Mouse (Mus musculus): ENCODE data around the gene Ocel1. TPM values are rescaled to one million over a fixed set of nuclear protein-coding genes. Genes with fewer than 3 reads are reported as not detected.

Ocel1 gene
- total RNA-seq, 2 experiments from 2014 or later, result 6.0 to 8.4 TPM

DNA sequence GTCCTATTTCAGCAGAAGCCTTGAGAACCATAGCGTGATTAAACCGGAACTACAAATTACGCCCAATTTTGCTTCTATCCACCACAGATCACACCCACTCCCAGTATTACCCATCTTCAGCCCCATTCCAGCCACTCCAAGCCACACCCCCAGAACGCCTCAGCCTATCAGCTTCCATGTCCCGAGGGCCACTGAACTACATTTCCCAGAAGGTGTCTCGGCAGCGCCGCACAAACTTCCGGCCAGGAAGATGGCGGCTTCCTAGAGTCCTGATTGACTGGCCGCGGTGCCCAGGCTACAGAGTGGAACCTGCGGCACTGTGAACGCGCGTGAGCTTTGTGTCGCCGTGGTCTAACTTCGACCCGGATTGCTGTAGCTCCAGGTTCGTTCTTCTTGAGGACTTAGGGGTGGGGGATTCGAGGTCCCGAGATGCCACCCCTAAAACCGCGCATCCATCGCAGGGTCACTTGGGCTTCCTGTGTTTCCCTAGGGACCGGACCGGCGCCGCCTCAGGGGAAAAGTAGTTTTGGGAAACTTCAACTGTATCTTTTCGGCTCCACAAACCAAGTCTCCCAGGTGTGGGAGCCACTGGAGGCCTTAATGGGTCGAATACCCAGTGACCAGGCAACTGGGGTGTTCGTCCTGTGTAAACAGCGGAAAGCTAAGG is 25.7 kb downstream of the Ocel1 start, which contains the start of gene Babam1:
Babam1 (plus strand) TSS at position 223 of the 667 bp plus-strand sequence.
- intact Hi-C loops (cut with DNase I), result no loop called here
- peak within 1 kb of the TSS; percentile 85 for H3K27ac ChIP-seq
- peak; percentile 94 for DNase-seq
- no peak for TF ChIP-seq CTCF (IDR thresholded peaks at IDR 0.05)
- peak within 1 kb of the TSS; percentile 83 for H3K4me3 ChIP-seq

DNA sequence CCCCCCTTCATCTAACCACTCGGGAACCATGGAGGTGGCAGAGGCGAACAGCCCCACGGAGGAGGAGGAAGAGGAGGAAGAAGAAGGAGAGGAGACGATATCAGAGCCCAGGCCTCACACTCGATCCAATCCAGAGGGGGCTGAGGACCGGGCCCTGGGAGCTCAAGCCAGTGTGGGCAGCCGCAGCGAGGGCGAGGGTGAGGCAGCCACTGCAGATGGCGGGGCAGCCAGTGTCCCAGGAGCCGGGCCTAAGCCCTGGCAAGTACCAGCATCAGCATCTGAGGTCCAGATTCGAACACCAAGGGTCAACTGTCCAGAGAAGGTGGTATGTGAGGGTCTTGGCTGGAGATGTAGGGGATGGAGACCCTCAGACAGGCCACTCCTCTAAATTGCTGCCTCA is 26.6 kb downstream of the Ocel1 start:
- intact Hi-C loops (cut with DNase I), result no loop called here
- DNase-seq, result no peak
- TF ChIP-seq CTCF (IDR thresholded peaks at IDR 0.05), result no peak
- peak overlapping the region; percentile 83 for H3K4me3 ChIP-seq
- H3K27ac ChIP-seq, result no peak overlapping the region

DNA sequence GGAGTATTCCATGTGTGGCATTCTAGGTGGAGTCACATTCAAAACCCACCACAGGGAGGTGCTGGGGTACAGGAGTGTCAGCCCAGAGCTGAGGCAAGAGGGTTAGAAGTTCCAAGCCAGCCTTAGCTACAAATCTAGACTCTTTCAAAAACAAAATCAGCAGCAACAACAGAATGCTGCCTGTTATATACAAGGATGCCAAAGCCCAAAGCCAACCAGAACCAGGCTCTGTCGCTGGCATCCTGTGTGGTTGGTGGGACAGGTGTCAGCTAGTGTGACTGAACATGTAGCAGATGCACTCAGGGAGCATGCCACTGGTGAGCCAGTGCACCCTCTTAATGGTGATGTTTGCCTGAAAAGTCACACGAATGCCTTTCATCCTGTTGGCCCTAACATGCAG is 29.7 kb downstream of the Ocel1 start:
- intact Hi-C loops (cut with DNase I), result no loop called here
- no peak for TF ChIP-seq CTCF (IDR thresholded peaks at IDR 0.05)
- DNase-seq, result no peak
- no peak overlapping the region for H3K4me3 ChIP-seq
- H3K27ac ChIP-seq, result no peak overlapping the region

DNA sequence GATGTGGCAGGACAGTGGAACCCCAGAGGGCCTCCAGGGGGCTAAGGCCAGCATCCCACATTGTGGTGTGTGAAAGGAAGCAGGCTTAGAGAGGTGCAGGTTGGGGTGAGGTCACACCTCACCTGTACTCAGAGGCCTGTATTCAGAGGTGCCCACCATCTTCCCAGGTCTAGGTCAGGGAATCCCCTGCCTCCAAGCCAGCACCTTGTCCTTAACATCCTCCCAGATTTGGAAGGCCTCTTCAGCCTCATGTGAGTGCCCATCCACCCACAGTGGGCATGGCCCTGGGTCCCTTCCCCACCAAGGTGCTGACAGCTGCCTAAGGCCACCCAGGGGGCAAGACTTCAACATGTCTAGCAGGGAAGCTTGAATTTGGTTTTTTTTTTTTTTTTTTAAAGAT is 30.4 kb downstream of the Ocel1 start:
- intact Hi-C loops (cut with DNase I), result no loop called here
- Histone ChIP-seq H3K4me3 (no peak overlapping the region), H3K27ac (no peak overlapping the region)
- no peak for DNase-seq
- no peak for TF ChIP-seq CTCF (IDR thresholded peaks at IDR 0.05)

DNA sequence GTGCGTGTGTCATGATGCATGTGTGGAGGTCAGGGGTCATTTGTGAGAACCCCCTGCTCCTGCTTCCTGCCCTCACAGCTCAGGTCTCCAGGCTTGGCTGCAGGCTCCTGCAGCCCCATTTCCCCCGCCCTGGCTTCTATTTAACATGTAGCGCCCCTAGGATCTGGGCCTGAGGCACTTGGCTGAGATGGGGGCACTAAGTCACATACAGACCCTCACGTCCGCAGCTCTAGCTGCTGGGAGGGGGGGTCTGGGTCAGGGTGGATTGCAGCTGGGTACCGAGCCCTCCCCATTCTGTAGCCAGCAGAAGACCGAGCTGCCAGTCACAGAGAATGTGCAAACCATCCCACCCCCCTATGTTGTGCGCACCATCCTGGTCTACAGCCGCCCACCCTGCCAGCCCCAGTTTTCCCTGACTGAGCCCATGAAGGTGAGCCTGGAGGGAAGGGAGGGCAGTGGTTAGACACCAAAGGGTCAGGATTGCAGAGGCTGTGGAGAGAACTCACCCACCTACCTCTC is 31.4 kb downstream of the Ocel1 start:
- no peak for DNase-seq
- Histone ChIP-seq H3K4me3 (no peak overlapping the region), H3K27ac (no peak overlapping the region)
- intact Hi-C loops (cut with DNase I), result no loop called here
- no peak for TF ChIP-seq CTCF (IDR thresholded peaks at IDR 0.05)

DNA sequence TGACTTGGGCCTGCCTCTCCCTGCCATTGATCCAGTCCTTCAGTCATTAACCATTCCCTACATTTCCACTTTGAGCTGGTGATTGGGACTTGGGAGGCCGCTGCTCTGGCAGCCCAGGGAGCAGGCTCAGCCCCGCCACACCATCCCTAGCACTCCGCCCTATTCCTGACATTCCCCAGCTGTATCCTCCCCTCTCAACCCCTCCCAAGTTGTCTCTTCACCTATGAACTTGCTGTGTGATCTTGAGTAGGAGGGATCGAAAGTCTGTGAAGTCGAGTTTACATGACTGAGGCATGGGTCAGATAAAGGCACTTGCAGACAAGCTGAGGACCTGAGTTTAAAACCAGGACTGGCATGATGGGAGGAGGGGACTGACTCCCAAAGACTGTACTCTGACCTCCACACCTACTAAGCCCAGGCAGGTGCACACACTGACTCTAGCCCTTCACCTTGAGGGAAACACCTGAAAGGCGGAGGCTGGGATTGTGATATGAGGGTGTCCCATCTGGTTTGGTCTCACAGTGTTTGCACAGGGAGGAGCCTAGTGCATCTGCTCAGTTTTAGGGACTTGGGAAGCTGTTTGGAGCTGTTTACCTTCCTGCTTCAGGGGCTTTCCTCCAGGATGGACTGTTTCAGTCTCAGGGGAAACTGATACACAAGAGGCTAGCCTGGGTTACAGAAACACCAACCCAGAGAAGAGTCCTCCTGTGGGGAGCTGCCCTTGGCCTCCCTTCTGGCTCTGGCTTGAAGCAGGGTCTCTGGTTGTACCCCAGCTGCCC is 32.2 kb downstream of the Ocel1 start:
- no peak for DNase-seq
- H3K4me3 ChIP-seq, result no peak overlapping the region
- intact Hi-C loops (cut with DNase I), result no loop called here

DNA sequence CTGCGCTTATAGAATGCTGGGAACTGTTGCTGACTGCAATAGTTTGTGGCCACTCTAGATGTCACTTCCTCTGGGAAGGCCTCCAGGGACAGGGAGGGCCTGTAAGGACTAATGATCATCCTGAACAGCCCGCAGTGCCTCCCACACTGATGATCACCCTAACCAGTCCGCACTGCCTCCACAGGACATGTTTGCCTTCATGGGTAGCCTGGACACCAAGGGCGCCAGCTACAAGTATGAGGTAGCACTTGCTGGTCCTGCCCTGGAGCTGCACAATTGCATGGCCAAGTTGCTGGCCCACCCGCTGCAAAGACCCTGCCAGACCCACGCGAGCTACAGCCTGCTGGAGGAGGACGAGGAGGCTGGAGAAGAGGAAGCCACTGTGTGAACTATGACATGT is 32.9 kb downstream of the Ocel1 start:
- no peak for TF ChIP-seq CTCF (IDR thresholded peaks at IDR 0.05)
- Histone ChIP-seq H3K4me3 (no peak overlapping the region), H3K27ac (no peak overlapping the region)
- intact Hi-C loops (cut with DNase I), result no loop called here
- no peak for DNase-seq

More for the DNA sequence above, 32.2 kb downstream of the Ocel1 start:
- TF ChIP-seq CTCF (IDR thresholded peaks at IDR 0.05), result no peak
- no peak overlapping the region for H3K27ac ChIP-seq

DNA sequence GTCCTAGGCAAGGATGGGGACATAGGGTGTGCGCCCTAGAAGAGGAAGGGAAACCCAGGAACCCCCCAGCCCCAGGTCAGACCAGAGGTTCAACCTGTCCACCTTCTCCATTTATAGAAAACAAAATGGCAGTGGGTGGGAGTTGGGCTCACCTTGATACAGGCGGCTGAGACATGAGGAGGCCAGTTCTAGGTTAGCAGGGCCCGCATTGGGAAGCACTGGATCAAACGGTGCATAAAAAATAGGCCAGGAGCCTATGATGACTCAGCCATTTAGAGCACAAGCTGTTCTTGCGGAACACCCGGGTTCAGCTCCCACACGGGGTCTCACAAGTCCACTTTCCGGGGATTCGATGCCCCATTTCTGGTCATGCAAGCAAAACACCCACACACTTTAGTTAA is 33.9 kb downstream of the Ocel1 start:
- DNase-seq, result no peak
- no peak for TF ChIP-seq CTCF (IDR thresholded peaks at IDR 0.05)
- intact Hi-C loops (cut with DNase I), result loop anchor here (5.0 kb wide), 1 partner anchor 33 kb away; the partner anchor contains the start of gene Ocel1
- Histone ChIP-seq H3K27ac (no peak overlapping the region), H3K4me3 (no peak overlapping the region)

DNA sequence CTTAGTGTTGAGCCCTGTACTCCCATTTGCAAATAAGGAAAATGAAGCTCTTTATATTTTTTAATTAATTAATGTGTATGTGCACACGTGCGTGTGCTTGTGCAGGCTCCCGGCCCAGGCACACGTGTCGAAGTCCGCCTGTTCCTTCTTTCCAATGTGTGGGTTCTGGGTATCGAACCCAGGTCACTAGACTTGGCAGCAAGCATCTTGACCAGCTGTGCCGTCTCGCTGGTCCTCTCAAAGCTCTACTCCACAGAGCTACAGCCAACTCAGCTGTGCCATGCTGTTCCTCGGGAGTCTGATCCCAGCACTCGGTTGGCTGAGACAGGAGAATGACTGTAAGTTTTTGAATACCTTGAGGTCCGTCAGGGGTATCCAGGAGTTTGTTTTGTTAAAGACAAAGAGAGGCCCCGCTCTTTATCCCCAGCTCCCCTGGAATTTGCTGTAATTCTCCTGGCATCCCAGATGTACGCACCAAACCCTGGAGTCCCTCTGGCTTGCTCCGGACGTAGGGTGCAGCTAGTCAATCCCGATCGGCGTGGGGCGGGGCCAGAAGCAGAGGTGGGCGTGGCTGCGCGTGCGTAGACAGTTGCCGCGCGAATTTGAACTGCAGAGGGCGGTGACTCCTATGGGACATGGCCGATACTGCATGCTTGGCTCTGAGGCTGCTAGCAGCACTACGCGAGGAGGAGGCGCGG is 34.5 kb downstream of the Ocel1 start, which contains the start of gene Ankle1:
Ankle1 (plus strand) TSS at position 610 of the 698 bp plus-strand sequence.
- DNase-seq, result peak; percentile 94
- intact Hi-C loops (cut with DNase I), result loop anchor here (2.0 to 5.0 kb wide), 2 partner anchors 33 to 65 kb away; partner anchors contain the start of gene Ocel1

DNA sequence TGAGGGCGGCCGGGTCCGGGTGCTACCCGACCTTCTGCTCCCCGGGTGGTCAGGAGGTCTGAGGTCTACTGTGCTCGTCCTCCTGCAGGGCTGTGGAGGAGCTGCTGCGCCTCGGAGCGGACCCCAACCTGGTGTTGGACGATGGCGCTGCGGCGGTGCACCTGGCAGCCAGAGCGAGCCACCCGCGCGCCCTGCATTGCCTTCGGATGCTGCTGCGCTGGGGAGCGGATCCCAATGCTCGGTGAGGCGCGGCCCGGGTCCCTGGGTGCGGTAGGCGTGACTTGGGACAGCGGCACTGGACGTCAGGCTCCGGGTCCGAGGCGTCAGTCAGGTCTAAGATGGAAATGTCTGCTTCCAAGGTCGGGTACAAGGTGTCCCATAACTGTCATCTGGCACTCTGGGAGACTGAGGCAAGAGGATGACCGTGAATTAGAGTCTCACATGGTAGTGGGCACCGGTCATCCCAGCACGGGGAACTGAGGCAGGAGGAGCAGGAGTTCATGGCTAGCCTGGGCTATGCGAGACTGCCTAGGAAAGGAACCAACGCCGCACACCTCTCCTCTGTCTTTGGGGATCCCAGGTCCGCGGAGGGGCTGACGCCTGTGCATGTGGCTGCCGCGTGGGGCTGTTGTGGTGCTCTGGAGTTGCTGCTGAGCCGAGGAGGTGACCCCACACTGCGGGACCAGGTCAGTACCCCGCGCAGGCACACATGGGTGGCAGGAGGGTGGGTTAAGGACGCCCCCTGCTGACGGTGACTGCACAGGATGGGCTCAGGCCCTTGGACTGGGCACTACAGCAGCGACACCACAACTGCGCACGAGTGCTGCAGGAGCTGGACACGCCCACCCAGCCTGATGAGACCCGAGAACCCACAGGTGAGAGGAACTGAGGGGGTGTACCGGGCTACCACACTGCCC is 35.3 kb downstream of the Ocel1 start:
- intact Hi-C loops (cut with DNase I), result loop anchor here (2.0 to 5.0 kb wide), 2 partner anchors 34 to 66 kb away; partner anchors contain the start of gene Ocel1
- H3K27ac ChIP-seq, result no peak overlapping the region
- H3K4me3 ChIP-seq, result peak overlapping the region; percentile 70
- peak; percentile 75 for TF ChIP-seq CTCF (IDR thresholded peaks at IDR 0.05)
- DNase-seq, result peak; percentile 77

More for the DNA sequence above, 34.5 kb downstream of the Ocel1 start, which contains the start of gene Ankle1:
- H3K4me3 ChIP-seq, result peak within 1 kb of the TSS; percentile 70
- peak; percentile 70 for TF ChIP-seq CTCF (IDR thresholded peaks at IDR 0.05)
- peak within 1 kb of the TSS; percentile 62 for H3K27ac ChIP-seq

DNA sequence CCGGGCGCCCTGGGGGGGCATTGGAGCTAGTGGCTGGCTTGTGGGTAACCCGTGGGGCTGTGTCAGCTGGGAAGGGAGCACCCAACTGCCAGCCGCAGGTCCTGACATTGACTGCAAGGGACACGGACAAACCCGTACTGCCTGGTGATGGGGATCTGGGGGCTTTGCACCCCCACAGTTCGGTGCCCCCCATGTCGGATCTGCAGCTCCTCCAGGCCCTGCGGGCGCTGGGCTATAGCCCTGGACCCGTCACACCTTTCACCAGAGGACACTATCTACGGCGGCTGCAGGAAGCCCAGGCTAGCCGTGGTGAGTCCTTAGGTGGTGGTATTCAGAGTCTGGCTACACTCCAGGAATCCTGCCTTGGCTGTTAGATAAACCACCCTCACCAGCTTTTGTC is 36.3 kb downstream of the Ocel1 start:
- DNase-seq, result no peak
- intact Hi-C loops (cut with DNase I), result loop anchor here (2.0 to 5.0 kb wide), 2 partner anchors 35 to 67 kb away; partner anchors contain the start of gene Ocel1
- TF ChIP-seq CTCF (IDR thresholded peaks at IDR 0.05), result no peak
- no peak overlapping the region for H3K4me3 ChIP-seq
- H3K27ac ChIP-seq, result no peak overlapping the region

Measured in gastrocnemius, adult 2 months (tissue).